Mouse (Mus musculus) ES-Bruce4 (cell line): Measurements from ENCODE around the gene Mycbpap.

Experiments used
- CTCF ChIP-seq: IDR thresholded peaks from one replicate; pipeline ENCODE4 v1.8.1; 2011; ENCODE audit warnings: low read depth, low read length
- POLR2A ChIP-seq: IDR thresholded peaks from one replicate; pipeline ENCODE4 v1.8.1; 2011; ENCODE audit warnings: low read length; ENCODE audit not compliant: insufficient read depth

DNA sequence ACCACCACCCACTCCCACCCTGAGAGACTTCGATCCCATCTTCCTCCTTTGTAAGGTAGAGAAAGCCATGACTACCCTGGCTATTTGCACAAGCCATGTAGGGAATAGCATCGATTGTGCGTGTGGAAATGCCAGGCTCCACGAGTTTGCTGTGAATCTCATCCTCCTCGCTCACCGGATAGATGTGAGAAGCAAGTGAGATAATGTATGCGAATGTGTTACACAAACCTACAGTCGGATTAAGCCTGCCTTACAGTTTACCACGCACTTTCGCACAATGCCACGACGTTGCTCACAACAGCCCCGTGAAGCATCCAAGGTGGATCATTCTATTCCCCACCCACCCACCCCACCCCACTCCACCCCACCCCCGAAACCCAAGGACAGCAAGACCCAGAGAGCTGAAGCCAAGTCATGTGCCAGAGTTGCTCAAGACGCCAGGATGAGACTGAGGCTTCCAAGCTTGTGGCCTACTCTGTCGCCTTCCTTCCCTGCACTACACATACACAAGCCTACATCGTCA, 55.1 kb downstream of the Mycbpap start:
- TF ChIP-seq CTCF (no peak), POLR2A (no peak)
